Mouse (Mus musculus) thymus, postnatal 10 days (tissue): ENCODE data around the gene Cmklr1.
A peak's percentile ranks its signal among the peaks of the same experiment; 100 is the strongest.

ENCODE experiments used
- DNase-seq, 2 experiments: peaks; one replicate each; pipeline ENCODE4 v3.0.0; 2021; ENCODE audit warnings: low spot score in 2 of 2

Cmklr1 gene

GRCm38 (mm10) chr5:113652215-113652614 lies 2.0 kb upstream of the Cmklr1 start:
- no peak for DNase-seq

- no peak for DNase-seq
These were observed 1.5 kb downstream of the Cmklr1 start for GRCm38 (mm10) chr5:113648647-113649211.

- DNase-seq, result no peak
These were observed 3.1 kb downstream of the Cmklr1 start for GRCm38 (mm10) chr5:113647141-113647540.

- DNase-seq, result no peak
These were observed 5.7 kb downstream of the Cmklr1 start for GRCm38 (mm10) chr5:113644520-113644919.

- peak; percentile 5 to 11 for DNase-seq
These were observed 6.9 kb downstream of the Cmklr1 start for GRCm38 (mm10) chr5:113643107-113643848.

- DNase-seq, result no peak
These were observed 9.2 kb downstream of the Cmklr1 start for GRCm38 (mm10) chr5:113641066-113641465.

GRCm38 (mm10) chr5:113639126-113639525 lies 11.1 kb downstream of the Cmklr1 start:
- DNase-seq, result no peak

- no peak for DNase-seq
These were observed 12.2 kb downstream of the Cmklr1 start for GRCm38 (mm10) chr5:113638055-113638454.

GRCm38 (mm10) chr5:113637631-113638030 lies 12.6 kb downstream of the Cmklr1 start:
- no peak for DNase-seq

GRCm38 (mm10) chr5:113635861-113636565 lies 14.2 kb downstream of the Cmklr1 start:
- no peak for DNase-seq

- DNase-seq, result no peak
These were observed 15.2 kb downstream of the Cmklr1 start for GRCm38 (mm10) chr5:113634887-113635610.

GRCm38 (mm10) chr5:113634024-113634651 lies 16.1 kb downstream of the Cmklr1 start:
- DNase-seq, result no peak

GRCm38 (mm10) chr5:113633037-113633714 lies 17.1 kb downstream of the Cmklr1 start:
- no peak for DNase-seq

GRCm38 (mm10) chr5:113630116-113630515 lies 20.1 kb downstream of the Cmklr1 start:
- DNase-seq, result no peak

- no peak for DNase-seq
These were observed 21.0 kb downstream of the Cmklr1 start for GRCm38 (mm10) chr5:113629248-113629647.

GRCm38 (mm10) chr5:113627820-113628437 lies 22.3 kb downstream of the Cmklr1 start:
- DNase-seq, result no peak

GRCm38 (mm10) chr5:113626991-113627390 lies 23.2 kb downstream of the Cmklr1 start:
- DNase-seq, result no peak

- DNase-seq, result no peak
These were observed 23.9 kb downstream of the Cmklr1 start for GRCm38 (mm10) chr5:113626352-113626751.

- no peak for DNase-seq
These were observed 25.2 kb downstream of the Cmklr1 start for GRCm38 (mm10) chr5:113625068-113625467.

GRCm38 (mm10) chr5:113623052-113623451 lies 27.2 kb downstream of the Cmklr1 start:
- no peak for DNase-seq

GRCm38 (mm10) chr5:113620999-113621398 lies 29.2 kb downstream of the Cmklr1 start:
- DNase-seq, result no peak
